Mouse (Mus musculus) Patski (cell line): ENCODE measurements around the gene Arl10. TPM values are rescaled to one million over a fixed set of nuclear protein-coding genes. Genes with fewer than 3 reads are reported as not detected.

Source experiments
- ATAC-seq: fragments of 100-300 bp; one replicate; pipeline ENCODE4 v1.8.0; 2021
- CTCF ChIA-PET: fragments of 350-600 bp; sonication (Branson Sonifier 250); formaldehyde crosslinking; loops from one replicate; lab custom pipeline; 2022; ENCODE audit warnings: inconsistent platforms; lab: Charles Lee
- POLR2A ChIA-PET: fragments of 350-600 bp; sonication (Branson Sonifier 250); formaldehyde crosslinking; loops from one replicate; lab custom pipeline; 2022; ENCODE audit warnings: antibody characterized with exemption, inconsistent platforms; lab: Charles Lee
- DNase-seq: peaks from one replicate; pipeline ENCODE4 v3.0.0-alpha.2; 2011; ENCODE audit warnings: low read depth, low spot score
- H3K27me3 ChIP-seq: fragments of 371-371 bp; one replicate; pipeline ENCODE4 v1.5.1; 2021
- CTCF ChIP-seq: fragments of 100-300 bp; IDR thresholded peaks from one replicate; pipeline ENCODE4 v1.5.1; 2021
- in situ Hi-C: fragments of 300-500 bp; cut with MboI; formaldehyde crosslinking; loops from 3 replicates; pipeline ENCODE4 v1.11.1; 2018; ENCODE audit warnings: low pct_unique_long_range_greater_than_20kb, mixed read lengths
- polyA plus RNA-seq: library from polyadenylated mRNA; unstranded; gene quantifications from one replicate; pipeline ENCODE4 v1.2.3, GENCODE M21; 2021

Arl10 gene
- polyA plus RNA-seq, 1 experiment from 2014 or later = 26.6 TPM

GRCm38 (mm10) chr13:54596107-54596690 lies 21.4 kb downstream of the Arl10 start:
- in situ Hi-C loops = no loop called here
- TF ChIP-seq CTCF = no peak
- ChIA-PET POLR2A (interaction anchor here (1.0 to 1.1 kb wide), 2 partner anchors 10 kb away, joined by 3 to 4 read pairs; no protein-coding TSS in a partner anchor), CTCF (interaction anchor here (1.5 to 1.8 kb wide), 2 partner anchors 14 to 25 kb away, joined by 3 to 5 read pairs; partner anchors contain the start of gene Faf2)
- no peaks in the 10 kb centered on the region for H3K27me3 ChIP-seq
- no peak for ATAC-seq
- DNase-seq = no peak

- POLR2A ChIA-PET = interaction anchor here (1.0 to 1.1 kb wide), 2 partner anchors 10 kb away, joined by 3 to 4 read pairs; no protein-coding TSS in a partner anchor
- H3K27me3 ChIP-seq = no peaks in the 10 kb centered on the region
- TF ChIP-seq CTCF = no peak
- ATAC-seq (no peak), DNase-seq (no peak)
- CTCF ChIA-PET = interaction anchor here (1.5 to 1.8 kb wide), 2 partner anchors 15 to 25 kb away, joined by 3 to 5 read pairs; partner anchors contain the start of gene Faf2
- in situ Hi-C loops = no loop called here
Observed at GRCm38 (mm10) chr13:54596870-54597269, 22.1 kb downstream of the Arl10 start.

GRCm38 (mm10) chr13:54598622-54599143 lies 23.9 kb downstream of the Arl10 start:
- ATAC-seq = no peak
- in situ Hi-C loops = no loop called here
- no peak for DNase-seq
- POLR2A ChIA-PET = no interaction called here
- no peaks in the 10 kb centered on the region for H3K27me3 ChIP-seq
- TF ChIP-seq CTCF = no peak
- CTCF ChIA-PET = no interaction called here

- DNase-seq (no peak), ATAC-seq (peak; percentile 17)
- POLR2A ChIA-PET = no interaction called here
- in situ Hi-C loops = no loop called here
- CTCF ChIA-PET = no interaction called here
- H3K27me3 ChIP-seq = no peaks in the 10 kb centered on the region
- no peak for TF ChIP-seq CTCF
Observed at GRCm38 (mm10) chr13:54602639-54603111, 27.9 kb downstream of the Arl10 start.

- in situ Hi-C loops = no loop called here
- POLR2A ChIA-PET = interaction anchor here (0.7 kb wide), 1 partner anchor 8 kb away, joined by 4 read pairs; no protein-coding TSS in a partner anchor
- H3K27me3 ChIP-seq = no peaks in the 10 kb centered on the region
- CTCF ChIA-PET = interaction anchor here (1.4 kb wide), 1 partner anchor 18 kb away, joined by 5 read pairs; the partner anchor contains the start of gene Faf2
- ATAC-seq (peak; percentile 63), DNase-seq (peak; percentile 76)
- TF ChIP-seq CTCF = no peak
Observed at GRCm38 (mm10) chr13:54603501-54603900, 28.7 kb downstream of the Arl10 start.

GRCm38 (mm10) chr13:54604221-54604620 lies 29.4 kb downstream of the Arl10 start:
- CTCF ChIA-PET = interaction anchor here (1.1 to 1.4 kb wide), 2 partner anchors 14 to 17 kb away, joined by 3 to 5 read pairs; partner anchors contain the start of gene Faf2
- in situ Hi-C loops = no loop called here
- no peaks in the 10 kb centered on the region for H3K27me3 ChIP-seq
- TF ChIP-seq CTCF = no peak
- ATAC-seq = no peak
- DNase-seq = no peak
- POLR2A ChIA-PET = interaction anchor here (1.3 kb wide), 1 partner anchor 17 kb away, joined by 3 read pairs; the partner anchor contains the start of gene Faf2

- TF ChIP-seq CTCF = no peak
- in situ Hi-C loops = no loop called here
- POLR2A ChIA-PET = interaction anchor here (0.7 to 1.7 kb wide), 5 partner anchors 9 to 661 kb away, joined by 3 to 4 read pairs (median 3); partner anchors contain the start of genes Faf2, Higd2a and Nop16
- ATAC-seq (no peak), DNase-seq (no peak)
- CTCF ChIA-PET = no interaction called here
- H3K27me3 ChIP-seq = no peaks in the 10 kb centered on the region
Observed at GRCm38 (mm10) chr13:54605426-54605825, 30.6 kb downstream of the Arl10 start.

- no peak for DNase-seq
- no peak for TF ChIP-seq CTCF
- POLR2A ChIA-PET = interaction anchor here (0.5 to 1.7 kb wide), 2 partner anchors 10 to 15 kb away, joined by 3 read pairs; no protein-coding TSS in a partner anchor
- no peak for ATAC-seq
- in situ Hi-C loops = no loop called here
- H3K27me3 ChIP-seq = no peaks in the 10 kb centered on the region
- CTCF ChIA-PET = no interaction called here
Observed at GRCm38 (mm10) chr13:54607204-54607603, 32.4 kb downstream of the Arl10 start.

- ATAC-seq (no peak), DNase-seq (no peak)
- no peak for TF ChIP-seq CTCF
- no peaks in the 10 kb centered on the region for H3K27me3 ChIP-seq
- ChIA-PET POLR2A (interaction anchor here (0.6 to 1.1 kb wide), 3 partner anchors 11 to 79 kb away, joined by 3 to 4 read pairs (median 3); no protein-coding TSS in a partner anchor), CTCF (interaction anchor here (1.0 to 1.5 kb wide), 2 partner anchors 14 to 16 kb away, joined by 5 to 10 read pairs; partner anchors contain the start of gene Faf2)
- in situ Hi-C loops = no loop called here
Observed at GRCm38 (mm10) chr13:54608002-54608401, 33.2 kb downstream of the Arl10 start.

- no peaks in the 10 kb centered on the region for H3K27me3 ChIP-seq
- POLR2A ChIA-PET = interaction anchor here (1.0 to 1.1 kb wide), 2 partner anchors 19 to 78 kb away, joined by 3 read pairs; partner anchors contain the start of genes Higd2a and Nop16
- TF ChIP-seq CTCF = no peak
- peak; percentile 94 for ATAC-seq
- DNase-seq = peak; percentile 96
- CTCF ChIA-PET = interaction anchor here (1.0 to 1.9 kb wide), 4 partner anchors 9 to 93 kb away, joined by 3 to 10 read pairs (median 7); partner anchors contain the start of gene Faf2
- in situ Hi-C loops = no loop called here
Observed at GRCm38 (mm10) chr13:54608666-54609065, 33.9 kb downstream of the Arl10 start.
